Mouse (Mus musculus) ovary, postnatal 36 days (tissue): ENCODE results near the gene Ripk1.
A peak's percentile ranks its signal among the peaks of the same experiment; 100 is the strongest.

Experiments
- DNase-seq: peaks from one replicate; pipeline ENCODE4 v3.0.0; 2022; ENCODE audit warnings: low spot score, mixed read lengths

The Ripk1 gene

DNA sequence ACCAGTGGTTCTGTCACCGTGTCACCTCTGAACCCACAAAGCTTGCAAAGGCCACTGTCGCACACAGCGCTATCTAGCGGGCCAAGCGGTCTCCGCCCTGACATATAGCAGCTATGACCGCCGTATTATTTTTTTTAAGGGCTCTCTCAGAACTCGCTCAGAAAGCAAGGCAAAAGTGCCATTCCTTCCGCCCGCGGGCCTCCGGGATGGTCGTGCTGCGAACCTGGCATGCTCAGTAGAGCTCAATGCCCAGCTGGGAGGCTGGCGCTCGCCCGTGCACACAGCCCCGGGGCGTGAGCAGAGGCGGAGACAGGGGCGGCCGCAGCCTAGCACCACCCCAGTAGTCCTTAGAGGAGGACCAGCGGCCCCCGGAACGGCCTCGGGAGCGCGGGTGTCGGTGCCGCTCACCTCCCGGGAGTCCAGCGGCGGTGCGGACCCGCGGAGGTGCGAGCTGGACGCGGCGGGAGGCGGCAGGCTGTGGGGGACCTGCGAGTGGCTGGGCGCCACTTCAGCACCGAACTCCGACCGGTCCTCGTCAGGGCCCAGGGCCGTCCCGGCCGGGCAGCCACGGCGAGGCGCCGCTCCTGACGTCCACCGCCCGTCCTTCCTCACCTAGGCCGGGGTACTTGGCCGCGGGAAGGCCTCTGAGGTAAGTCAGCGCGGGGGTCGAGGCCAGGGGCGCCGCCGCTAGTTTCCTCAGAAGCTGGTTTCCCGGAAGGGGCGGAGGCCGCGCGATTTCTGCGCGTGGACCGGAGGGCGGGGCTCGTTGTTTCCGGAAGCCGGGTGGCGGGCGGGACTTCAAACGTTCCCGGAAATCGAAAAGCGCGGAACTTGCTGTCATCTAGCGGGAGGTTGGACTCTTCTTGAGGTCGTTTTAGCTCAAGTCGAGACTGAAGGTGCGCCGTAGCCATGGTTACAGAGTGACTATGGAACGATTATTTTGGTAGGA, at the start of gene Ripk1, which contains the start of gene Serpinb6a:
Gene Ripk1 (plus strand): TSS at position 306 of the 949 bp plus-strand sequence.
Gene Serpinb6a (minus strand): TSS at position 737 of the 949 bp plus-strand sequence.
- peak; percentile 90 for DNase-seq

GRCm38 (mm10) chr13:33952947-33953346, 49.2 kb upstream of the Ripk1 start:
- no peak for DNase-seq

DNA sequence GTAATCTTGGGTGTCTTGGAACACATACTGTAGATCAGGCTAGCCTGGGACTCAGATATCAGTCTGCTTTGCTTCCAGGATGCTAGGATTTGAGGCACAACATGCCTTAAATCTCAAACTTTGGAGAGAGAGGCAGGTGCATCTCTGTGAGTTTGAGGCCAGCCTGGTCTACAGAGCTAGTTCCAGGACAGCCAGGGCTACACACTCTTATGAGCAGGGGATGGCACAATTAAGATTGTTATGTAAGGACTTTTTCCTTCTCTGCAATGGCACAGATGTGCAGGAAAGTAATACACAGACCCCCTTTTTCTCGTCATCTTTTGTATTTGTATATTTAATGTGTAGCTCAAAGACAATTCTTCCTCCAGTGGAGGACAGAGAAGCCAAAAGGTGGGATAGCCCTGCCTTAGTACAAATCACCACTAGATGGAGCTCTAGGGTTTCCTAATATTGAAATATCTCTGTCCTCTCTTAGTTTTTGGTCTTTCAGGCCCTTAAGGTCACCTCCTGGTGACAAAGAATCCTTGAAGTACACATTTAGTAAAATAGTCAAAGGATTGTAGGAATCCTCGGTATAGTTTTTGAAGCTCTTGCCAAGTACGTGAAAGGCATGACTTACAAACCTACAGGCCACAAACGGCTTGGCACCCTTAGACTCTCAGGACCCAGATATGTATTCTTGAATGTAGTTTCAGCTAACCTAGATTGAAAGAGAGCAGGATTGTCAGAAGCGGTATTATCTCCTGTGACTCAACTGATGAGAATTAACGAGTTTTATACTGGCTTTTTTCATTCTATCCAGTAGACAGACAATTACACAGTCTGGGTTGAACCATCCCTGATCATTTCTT, 45.4 kb upstream of the Ripk1 start:
- no peak for DNase-seq

DNA sequence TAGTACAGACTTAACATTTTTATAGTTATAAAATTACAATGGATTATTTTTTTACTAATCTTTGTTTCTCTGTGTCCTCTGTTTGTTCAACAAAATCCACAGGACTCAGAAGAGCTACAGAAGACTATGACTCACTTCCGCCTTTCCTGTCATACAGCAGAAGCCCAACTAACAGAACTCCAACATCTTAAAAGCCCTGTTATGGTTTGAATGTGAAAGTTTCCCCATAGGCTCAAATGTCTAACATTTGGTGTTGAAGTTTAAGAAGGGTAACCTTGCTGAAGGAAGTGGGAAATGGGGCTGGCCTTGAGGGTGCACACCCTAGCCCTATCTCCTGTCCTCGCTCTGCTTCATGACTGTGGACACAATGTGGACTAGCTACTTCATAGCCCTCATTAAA, 42.4 kb upstream of the Ripk1 start:
- DNase-seq, result no peak

- DNase-seq, result peak; percentile 70
Measured at GRCm38 (mm10) chr13:33964206-33965046, 37.7 kb upstream of the Ripk1 start, which contains the start of gene Nqo2. Gene Nqo2 (plus strand): TSS chr13:33964687.

DNA sequence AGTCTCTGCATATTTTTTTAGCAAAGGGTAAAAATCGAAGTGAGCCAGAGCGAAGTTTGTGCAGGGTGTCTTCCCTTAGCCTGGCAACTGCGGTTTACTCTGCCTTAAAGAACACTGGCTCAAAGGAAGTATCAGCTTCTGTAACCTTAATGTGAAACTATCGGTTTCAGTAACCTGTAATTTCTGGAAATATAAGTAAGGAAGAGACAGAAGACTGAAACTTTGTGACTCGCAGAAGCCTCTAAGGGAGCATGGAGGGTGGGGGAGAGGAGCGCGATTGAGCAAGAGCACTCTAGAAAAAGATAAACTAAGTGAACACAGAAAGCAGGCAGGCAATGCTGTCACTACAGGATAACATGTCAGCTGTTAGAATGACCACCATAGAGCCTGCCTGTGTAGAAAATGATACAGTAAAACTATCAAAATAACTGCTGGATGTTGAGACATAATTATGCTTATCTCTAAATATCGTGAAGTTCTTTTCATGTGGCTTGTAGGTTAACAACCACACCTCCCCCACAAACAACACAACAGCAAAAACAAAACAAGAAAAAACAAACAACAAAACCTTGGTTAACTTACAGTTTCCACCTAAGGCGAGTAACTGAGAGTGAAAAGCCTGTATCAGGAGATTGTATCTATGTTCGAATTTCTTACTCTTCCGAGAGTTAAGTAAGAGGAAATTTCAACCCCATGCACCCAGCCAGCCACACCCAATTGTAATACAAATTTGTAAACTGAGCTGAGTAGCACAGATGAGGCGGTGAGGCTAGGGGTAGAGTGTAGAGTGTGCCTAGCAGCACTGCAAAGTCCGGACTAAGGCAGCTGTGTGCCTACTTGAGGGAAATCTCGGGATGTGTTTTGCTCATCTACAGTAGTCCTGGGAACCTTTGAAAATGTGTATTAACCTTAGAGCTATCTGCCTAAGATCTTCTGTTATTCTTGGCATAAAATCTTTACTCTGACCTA, 36.8 kb upstream of the Ripk1 start:
- no peak for DNase-seq

DNA sequence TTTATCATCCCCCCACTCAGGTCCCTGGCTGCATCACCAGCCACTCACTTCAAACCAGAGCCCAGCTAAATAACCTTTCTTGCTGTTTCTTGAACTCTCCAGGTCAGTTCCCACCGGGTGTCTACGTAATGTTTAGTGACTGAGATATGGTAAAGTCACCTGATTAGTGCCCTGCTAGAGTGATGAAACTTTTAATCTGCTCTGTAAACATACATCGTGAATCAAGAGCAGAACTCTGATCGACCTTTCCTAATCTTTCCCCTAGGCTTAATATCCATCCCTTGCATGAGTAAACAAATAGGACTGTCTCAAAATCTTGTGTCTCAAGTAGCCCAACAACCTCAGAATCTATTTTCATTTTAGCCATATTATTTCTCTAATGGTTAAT, 36.1 kb upstream of the Ripk1 start:
- DNase-seq, result no peak

DNA sequence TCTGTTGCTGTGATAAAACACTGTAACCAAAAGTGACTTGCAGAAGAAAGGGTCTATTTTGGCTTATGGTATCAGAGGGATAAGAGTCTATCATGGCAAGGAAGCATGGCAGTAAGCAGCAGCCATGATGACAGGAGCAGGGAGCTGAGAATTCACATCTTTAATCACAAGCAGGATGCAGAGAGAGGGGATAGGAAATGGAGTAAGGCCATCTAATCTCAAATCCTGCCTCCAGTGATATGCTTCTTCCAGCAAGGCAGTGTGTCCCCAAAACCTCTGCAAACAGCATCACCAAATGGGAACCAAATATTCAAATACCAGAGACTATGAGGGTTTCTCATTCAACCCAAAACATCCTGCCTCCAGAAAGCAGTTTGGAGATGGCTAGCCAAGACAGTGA, 35.6 kb upstream of the Ripk1 start:
- DNase-seq, result no peak

DNA sequence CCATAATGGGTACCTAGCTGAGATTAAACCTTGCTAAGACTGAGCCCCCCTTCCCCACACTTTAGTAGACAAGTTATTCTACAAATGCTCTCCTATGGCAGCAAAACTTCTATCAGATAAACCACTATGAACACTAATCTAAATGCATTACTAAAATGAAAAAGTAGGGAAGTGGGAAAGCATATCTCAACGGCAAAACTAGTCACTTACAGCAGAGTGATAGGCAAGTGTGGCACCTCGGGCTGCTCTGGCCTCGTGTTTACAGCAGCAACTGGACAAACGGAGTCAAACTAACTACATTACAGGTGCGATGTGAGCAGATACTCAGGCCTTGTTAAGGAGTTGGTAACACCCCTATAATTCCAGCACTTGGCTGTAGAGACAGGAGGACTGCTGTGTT, 12.5 kb upstream of the Ripk1 start:
- no peak for DNase-seq

DNA sequence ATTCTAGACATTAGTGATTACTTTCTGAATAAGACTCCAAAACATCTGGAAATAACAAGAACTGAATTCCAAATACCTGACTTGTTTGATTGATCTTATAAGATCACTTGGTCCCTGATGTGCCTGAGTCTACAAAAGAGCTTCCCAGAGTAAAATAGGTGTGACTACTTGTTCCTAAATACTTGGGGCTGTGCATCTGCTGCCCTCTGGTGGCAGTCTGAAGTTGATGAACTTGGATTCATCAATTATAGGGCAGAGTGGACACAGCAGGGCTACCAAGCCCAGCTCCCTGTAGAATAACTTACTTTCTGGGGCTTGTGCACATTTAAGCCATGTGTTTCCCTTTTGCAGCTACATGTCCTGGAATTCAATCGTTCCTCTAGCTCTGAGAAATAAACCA, 7.0 kb upstream of the Ripk1 start:
- DNase-seq, result peak; percentile 64

DNA sequence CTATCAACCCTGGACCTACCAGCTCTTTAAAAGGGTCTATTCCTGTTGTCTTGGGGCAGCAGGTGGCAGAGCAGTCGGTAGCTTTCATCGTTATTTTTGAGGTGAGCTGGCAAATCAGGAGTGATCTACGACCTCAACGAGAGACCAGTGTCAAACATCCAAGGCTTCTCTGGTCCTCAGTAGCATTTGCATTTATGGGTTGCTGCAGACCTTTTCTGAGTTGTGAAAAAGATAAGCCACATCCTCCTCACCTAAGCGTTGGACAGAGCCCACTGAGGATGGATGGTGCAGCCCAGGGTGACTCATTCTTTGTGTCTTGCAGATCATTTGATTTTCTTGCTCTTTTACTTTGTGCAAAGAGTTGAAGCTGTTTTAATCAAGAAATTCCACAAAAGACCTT, 895 bp downstream of the Ripk1 start:
- DNase-seq, result no peak

- DNase-seq, result no peak
Measured at GRCm38 (mm10) chr13:34007234-34007633, 5.1 kb downstream of the Ripk1 start.

DNA sequence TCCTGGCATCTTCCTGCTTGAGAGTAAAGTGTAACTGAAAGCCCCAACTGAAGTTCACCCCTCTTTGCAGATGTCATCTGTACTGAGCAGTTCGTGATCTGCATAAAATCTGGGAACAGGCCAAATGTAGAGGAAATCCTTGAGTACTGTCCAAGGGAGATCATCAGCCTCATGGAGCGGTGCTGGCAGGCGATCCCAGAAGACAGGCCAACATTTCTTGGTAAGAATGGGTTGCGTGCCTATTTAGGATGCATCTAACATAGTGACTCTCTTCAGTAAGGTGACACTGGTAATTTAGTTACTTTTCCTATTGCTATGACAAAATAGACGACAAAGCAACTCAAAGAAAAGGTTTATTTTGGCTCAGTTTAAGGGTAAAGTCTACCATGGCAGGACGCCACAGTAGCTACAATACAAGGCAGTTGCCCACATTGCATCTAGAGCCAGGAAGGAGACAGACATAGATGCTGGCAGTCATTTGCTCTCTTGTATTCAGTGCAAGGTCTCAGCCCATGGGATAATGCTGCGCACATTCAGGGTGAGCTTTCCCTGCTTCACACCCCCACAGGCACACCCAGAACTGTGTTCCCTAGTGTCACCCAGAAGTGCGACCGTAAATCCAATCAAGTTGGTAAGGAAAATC, 14.9 kb downstream of the Ripk1 start:
- no peak for DNase-seq

- DNase-seq, result no peak
Measured at GRCm38 (mm10) chr13:34018521-34018920, 16.4 kb downstream of the Ripk1 start.

- DNase-seq, result no peak
Measured at GRCm38 (mm10) chr13:34021998-34022397, 19.8 kb downstream of the Ripk1 start.

DNA sequence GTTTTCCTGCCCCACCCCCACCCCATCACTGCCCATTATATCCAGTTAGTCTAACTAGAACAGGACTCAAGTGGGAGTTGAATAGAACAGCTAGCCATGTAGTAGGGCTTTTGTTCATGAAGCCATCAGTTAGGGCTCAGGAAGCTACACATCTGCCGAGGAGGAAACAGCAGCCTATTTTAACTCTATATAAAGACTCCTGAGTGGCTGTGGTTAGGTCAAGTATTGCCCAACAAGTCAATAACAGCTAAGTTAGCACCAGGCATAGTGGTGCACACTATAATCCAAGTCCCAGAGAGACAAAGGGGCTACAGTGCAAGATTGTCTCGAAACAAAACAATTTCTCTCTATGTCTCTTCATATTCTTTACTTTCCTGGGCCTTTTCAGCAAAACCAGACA, 29.9 kb downstream of the Ripk1 start:
- DNase-seq, result no peak

DNA sequence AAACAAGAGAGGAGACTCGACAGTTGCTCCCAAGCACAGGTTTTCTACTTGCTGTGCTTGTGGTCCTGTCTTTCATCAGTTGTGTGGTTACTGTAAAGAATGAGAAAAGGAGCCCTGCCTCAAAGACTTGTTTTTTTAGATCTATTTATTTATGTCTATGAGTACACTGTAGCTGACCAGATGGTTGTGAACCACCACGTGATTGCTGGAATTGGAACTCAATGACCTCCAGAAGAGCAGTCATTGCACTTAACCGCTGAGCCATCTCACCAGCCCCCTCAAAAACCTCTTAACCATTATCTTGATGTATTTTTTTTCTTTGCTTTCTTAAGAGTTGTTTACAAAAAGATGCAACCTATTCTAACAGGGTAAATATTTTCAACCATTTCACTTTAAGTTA, 33.3 kb downstream of the Ripk1 start:
- DNase-seq, result no peak

DNA sequence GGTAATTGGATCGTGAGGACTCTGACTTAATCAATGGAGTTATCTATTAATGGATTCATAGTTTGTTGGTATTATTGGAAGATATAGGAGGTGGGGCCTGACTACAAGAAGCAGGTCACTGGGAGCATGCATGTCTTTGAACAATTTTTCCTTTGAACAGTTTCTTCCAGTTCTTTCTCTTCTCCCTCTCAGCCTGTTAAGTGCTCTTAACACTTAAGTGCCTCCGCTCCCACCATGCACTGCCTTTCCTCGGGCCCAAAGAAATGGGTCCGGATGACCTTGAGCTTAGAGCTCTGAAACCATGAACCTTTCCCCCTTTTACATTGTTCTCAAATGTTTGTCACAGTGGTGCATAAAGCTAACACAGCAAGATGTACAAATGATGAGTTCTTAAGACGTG, 34.6 kb downstream of the Ripk1 start:
- DNase-seq, result no peak

DNA sequence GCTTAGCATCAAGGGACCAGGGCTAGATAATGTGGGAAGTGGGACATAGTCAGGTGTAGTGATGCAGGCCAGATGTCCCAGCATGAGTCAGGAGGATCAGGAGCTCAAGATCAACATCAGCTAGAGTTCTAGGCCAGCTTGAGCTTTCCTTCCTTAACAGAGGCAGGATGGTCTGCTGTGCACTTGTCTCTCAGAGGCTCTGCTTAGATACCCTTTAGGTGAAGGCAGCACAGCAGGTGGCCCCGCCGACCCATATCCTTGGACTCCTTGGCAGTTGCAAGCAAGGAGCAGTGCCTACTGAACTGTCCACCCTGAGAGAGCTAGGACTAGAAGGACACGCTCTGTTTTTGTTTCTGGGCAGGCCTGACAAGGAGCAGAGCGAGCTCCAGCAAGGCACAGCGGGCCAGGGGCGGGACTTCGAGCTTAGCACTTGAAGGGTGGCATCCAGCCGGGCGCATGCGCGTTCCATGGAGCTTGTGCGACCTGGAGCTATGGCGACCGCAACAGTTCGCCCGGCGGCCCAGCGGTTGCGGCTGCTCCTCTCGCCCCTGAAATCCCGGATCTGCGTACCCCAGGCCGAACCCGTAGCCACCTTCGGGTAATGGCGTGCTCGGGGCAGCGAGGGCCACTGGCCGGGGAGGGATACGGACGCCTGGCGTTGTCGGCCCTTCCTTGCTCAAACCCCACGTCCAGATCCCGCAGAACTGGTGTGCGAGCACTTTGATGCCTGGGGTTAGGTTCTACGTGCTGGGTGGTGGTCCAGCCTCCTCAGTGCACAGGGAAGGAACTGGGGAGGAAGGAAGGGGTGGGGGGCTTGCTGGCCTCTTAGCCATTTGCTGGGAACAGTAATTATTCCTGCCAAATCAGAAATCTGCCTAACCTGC, 35.3 kb downstream of the Ripk1 start, which contains the start of gene Bphl:
Gene Bphl (plus strand): TSS at position 426 of the 884 bp plus-strand sequence.
- peak; percentile 94 for DNase-seq
